Mouse (Mus musculus) bone marrow macrophage, adult 2 months (primary cell): Measurements from ENCODE around the gene Ranbp3.

Experiments
- CTCF ChIP-seq: IDR thresholded peaks from 2 replicates; pipeline ENCODE4 v1.5.1; 2012; ENCODE audit warnings: low read depth, mild to moderate bottlenecking, low read length, moderate library complexity
- POLR2A ChIP-seq: IDR thresholded peaks from 2 replicates; pipeline ENCODE4 v1.6.1; 2012; ENCODE audit warnings: mild to moderate bottlenecking, low read depth, low read length, borderline replicate concordance

GRCm38 (mm10) chr17:56631807-56632206 lies 41.3 kb upstream of the Ranbp3 start:
- TF ChIP-seq CTCF (no peak), POLR2A (no peak)
